Mouse (Mus musculus) erythroblast, embryonic 14.5 days (primary cell): Measurements from ENCODE around the gene Glp2r.

Experiments
- GATA1 ChIP-seq: IDR thresholded peaks from 2 replicates; pipeline ENCODE4 v1.6.1; 2012; ENCODE audit warnings: low read length, inconsistent platforms, mixed read lengths
- TAL1 ChIP-seq: IDR thresholded peaks from 3 replicates; pipeline ENCODE4 v1.6.1; 2012; ENCODE audit warnings: low read length, inconsistent platforms, mixed read lengths

DNA sequence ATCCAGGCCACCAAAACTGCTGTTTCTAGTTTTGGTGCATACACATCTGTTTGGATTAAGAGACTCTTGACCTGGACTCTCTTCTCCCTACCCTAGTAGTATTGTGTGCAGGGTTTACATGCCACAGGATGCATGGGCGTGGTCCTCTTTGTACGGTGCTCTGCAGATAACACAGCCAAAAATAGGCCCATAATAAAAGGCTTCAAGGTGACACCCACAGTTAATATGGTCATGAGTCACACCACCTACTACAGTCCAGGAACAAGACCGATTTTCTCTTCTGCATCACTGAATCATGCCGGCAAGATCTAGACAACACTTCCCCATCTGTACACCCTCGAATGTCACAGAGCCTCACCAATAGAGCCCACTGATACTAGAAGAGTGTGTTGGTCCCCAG, 49.5 kb downstream of the Glp2r start:
- no peak for TF ChIP-seq GATA1
- TF ChIP-seq TAL1, result no peak
